Mouse (Mus musculus) stomach, postnatal 0 days (tissue): Measurements from ENCODE around the gene Aldh16a1.

ENCODE experiments used
- CTCF ChIP-seq: IDR thresholded peaks from 2 replicates; pipeline ENCODE4 v1.5.1; 2016; ENCODE audit warnings: antibody characterized with exemption, low read depth, mild to moderate bottlenecking, moderate library complexity
- EP300 ChIP-seq: optimal IDR thresholded peaks from 2 replicates; pipeline ENCODE3; 2016; ENCODE audit warnings: antibody characterized with exemption

GRCm38 (mm10) chr7:45174567-45175280 is 20.3 kb upstream of the Aldh16a1 start:
- TF ChIP-seq EP300: no peak
- TF ChIP-seq CTCF: no peak
